13 mouse cellular contexts compared by ENCODE assay signal in the genomic region with DNA sequence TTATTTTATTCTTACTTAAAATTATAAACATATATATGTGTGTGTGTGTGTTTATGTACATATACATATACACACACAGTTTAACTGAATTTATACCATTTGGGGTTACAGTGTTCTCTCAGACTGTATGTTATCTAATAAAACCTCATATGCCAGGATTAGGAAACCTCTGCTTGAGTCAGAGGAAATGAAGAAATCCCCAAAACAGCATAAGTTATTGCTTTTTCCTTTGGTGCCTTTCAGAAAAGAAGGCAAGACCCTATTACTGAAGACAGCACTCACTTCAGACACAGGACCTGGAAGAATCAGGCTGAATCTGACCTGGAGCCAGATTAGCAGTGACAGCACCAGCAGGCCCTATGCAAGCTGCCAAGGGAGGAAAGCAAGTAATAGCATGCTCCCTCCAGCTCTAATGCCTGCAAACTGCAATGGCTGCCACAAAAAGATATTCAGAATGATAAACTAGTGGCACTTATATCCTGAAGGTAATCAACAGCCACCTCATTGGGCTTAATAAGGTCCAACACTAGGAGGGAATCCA. TPM values are rescaled to one million over a fixed set of nuclear protein-coding genes. Genes with fewer than 3 reads are reported as not detected.
"Had no signal": no experiment of that assay in that cellular context is flagged by ENCODE, and none has a peak within 500 bp of the region (broad histone marks: within the 10 kb centered on the region; RNA-seq: fewer than 3 reads in every experiment).

No protein-coding gene starts in this region.

- DNase-seq: lung, adult 2 months; lung, postnatal 14 days; lung, postnatal 36 days; midbrain, embryonic 14.5 days; retina, postnatal 1 day; right cerebral cortex, adult 18-20 months; right cerebral cortex, postnatal 25 days; thymus, adult 2 months; thymus, postnatal 25 days; thymus, postnatal 4 days had no signal

- ATAC-seq: lung, postnatal 0 days; midbrain, embryonic 16.5 days had no signal

RNA-seq across cellular contexts. Expression of a gene that starts 20.0 kb away (rescaled TPM):
- total RNA-seq: megakaryocyte, adult 5-6 weeks had no signal
